Mouse (Mus musculus) ES-Bruce4 (cell line): ENCODE measurements at regions not wholly inside any gene's neighbourhood (a gene's known extent, or its start where the extent isn't known, plus 50 kb on each side); places are given as distances from the start of the nearest gene placed in this dataset.

Experiments
- H3K27ac ChIP-seq: 2 replicates; pipeline ENCODE4 v1.5.1; 2012; ENCODE audit warnings: low read length, inconsistent platforms; ENCODE audit not compliant: insufficient read depth
- H3K27me3 ChIP-seq: 2 replicates; pipeline ENCODE4 v1.6.1; 2012; ENCODE audit warnings: mild to moderate bottlenecking, low read length, inconsistent platforms; ENCODE audit not compliant: control insufficient read depth, poor library complexity, insufficient read depth, severe bottlenecking
- H3K36me3 ChIP-seq: 2 replicates; pipeline ENCODE4 v1.6.1; 2012; ENCODE audit warnings: inconsistent platforms, mild to moderate bottlenecking, low read length, moderate library complexity; ENCODE audit not compliant: control insufficient read depth, poor library complexity, insufficient read depth, severe bottlenecking
- H3K4me1 ChIP-seq: one replicate; pipeline ENCODE4 v1.8.1; 2011; ENCODE audit warnings: low read length; ENCODE audit not compliant: control insufficient read depth, insufficient read depth
- H3K4me3 ChIP-seq: 2 replicates; pipeline ENCODE4 v1.5.1; 2011; ENCODE audit warnings: low read depth, mild to moderate bottlenecking, low read length
- H3K9ac ChIP-seq: 2 replicates; pipeline ENCODE4 v1.6.1; 2012; ENCODE audit warnings: low read depth, mild to moderate bottlenecking, inconsistent platforms; ENCODE audit not compliant: poor library complexity, severe bottlenecking
- H3K9me3 ChIP-seq: replicated peaks from 2 replicates; pipeline ENCODE4 v1.6.1; 2012; ENCODE audit warnings: mild to moderate bottlenecking, low read length, inconsistent platforms; ENCODE audit not compliant: control insufficient read depth, poor library complexity, insufficient read depth, severe bottlenecking
- CTCF ChIP-seq: IDR thresholded peaks from one replicate; pipeline ENCODE4 v1.8.1; 2011; ENCODE audit warnings: low read depth, low read length
- EP300 ChIP-seq: IDR thresholded peaks from 2 replicates; pipeline ENCODE4 v1.6.1; 2011; ENCODE audit warnings: low read depth, low read length; ENCODE audit not compliant: insufficient read depth
- POLR2A ChIP-seq: IDR thresholded peaks from one replicate; pipeline ENCODE4 v1.8.1; 2011; ENCODE audit warnings: low read length; ENCODE audit not compliant: insufficient read depth

DNA sequence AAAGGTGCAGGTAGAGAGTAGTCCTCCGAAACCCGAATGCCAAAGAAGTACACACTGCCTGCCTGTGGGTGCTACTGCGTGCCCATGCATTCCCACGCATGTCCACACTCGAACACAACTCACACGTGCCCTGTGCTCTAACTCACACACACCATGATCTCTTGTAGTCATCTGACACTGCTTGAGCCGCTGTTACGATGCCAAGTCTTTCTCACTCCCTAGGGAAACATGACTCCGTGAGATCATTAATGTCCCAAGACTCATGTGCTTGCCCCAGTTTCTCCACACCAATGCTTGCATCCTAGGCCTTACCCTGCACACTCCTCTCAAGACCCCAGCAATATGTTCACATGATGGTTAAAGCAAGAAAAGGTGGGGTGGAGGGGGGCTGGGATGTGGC is 90.2 kb upstream of the Wnt4 start:
- no peak overlapping the region for H3K9ac ChIP-seq
- TF ChIP-seq EP300 (no peak), POLR2A (no peak), CTCF (no peak)
- no peak overlapping the region for H3K4me3 ChIP-seq
- H3K27me3 ChIP-seq = no peaks in the 10 kb centered on the region
- no peaks in the 10 kb centered on the region for H3K9me3 ChIP-seq
- H3K27ac ChIP-seq = no peak overlapping the region
- H3K36me3 ChIP-seq = no peaks in the 10 kb centered on the region
- no peaks in the 10 kb centered on the region for H3K4me1 ChIP-seq

DNA sequence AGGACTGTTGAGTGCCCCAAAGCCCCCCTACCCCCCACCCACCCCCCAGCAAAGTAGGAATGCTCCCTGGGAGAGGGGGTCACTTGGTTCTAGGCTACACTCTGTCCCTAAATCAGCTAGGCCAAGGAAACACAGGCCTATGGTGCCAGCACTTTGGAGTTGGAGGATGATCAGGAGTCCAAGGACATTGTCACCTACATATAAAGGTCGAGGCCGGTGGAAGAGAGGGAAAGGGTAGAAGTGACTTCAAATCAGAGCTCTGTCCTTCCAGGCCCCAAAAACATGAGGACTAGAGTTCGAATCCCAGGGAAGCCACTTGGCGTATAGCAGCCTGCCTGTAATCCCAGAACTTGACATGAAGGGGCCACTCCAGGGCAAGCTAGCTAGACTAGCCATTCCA is 92.3 kb upstream of the Wnt4 start:
- Histone ChIP-seq H3K4me1 (no peaks in the 10 kb centered on the region), H3K27ac (no peak overlapping the region), H3K4me3 (no peak overlapping the region), H3K27me3 (no peaks in the 10 kb centered on the region), H3K36me3 (no peaks in the 10 kb centered on the region), H3K9ac (no peak overlapping the region), H3K9me3 (no peaks in the 10 kb centered on the region)
- TF ChIP-seq POLR2A (no peak), CTCF (no peak), EP300 (no peak)

DNA sequence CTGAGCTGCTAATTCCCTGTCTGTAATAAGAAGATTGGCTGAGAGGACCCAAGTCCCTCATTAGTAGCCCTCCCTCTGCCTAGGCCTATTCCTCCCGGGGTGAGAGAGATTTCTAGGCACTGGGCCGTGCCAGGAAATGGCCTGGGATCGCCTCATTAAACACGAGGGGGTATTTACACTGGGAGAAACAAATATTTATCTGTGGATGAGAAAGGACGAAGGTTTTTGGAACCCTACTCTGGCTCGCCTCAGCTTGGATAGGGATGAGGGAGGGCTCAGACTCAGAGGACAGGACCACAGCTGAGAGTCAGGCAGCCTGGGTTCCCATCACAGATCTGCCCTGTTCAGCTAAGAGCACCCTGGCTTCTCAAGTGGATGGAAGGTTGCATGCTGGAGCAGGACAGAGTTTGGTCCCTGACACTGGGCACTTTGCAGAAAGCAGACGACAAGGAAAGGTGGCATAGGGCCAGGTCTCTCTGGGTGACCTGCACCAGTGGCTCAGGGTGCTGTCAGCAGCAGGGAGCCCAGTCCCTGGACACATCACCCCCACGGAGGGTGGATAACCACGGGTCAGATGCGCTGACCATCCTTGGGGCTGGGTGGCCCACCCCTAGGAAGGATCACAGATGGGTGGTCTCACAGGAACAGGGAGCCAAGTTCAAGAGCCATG is 94.0 kb upstream of the Wnt4 start:
- H3K9me3 ChIP-seq = no peaks in the 10 kb centered on the region
- H3K4me3 ChIP-seq = no peak overlapping the region
- H3K4me1 ChIP-seq = no peaks in the 10 kb centered on the region
- no peak for TF ChIP-seq POLR2A
- TF ChIP-seq EP300 = no peak
- no peak for TF ChIP-seq CTCF
- no peaks in the 10 kb centered on the region for H3K36me3 ChIP-seq
- H3K9ac ChIP-seq = no peak overlapping the region
- no peaks in the 10 kb centered on the region for H3K27me3 ChIP-seq
- H3K27ac ChIP-seq = no peak overlapping the region

DNA sequence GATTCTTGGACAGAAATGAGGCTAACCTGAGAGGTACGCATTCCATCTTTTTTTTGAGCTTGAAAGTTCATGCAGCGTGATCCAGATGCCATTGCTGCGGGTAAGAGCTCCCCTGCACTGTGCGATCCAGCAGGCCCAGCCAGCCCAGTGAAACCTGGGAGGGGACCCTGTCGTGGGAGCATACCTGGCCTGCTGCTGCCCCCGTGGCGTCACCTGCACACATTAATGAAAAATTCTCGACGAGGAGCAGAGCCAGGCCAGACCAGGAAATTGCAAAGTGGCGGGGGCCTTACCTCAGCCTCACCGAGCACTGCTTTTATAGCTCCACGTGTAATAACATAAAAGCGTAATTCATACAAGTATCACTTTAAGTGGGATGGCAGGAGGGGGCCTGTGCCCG is 94.7 kb upstream of the Wnt4 start:
- no peak for TF ChIP-seq CTCF
- no peak for TF ChIP-seq EP300
- TF ChIP-seq POLR2A = no peak
- Histone ChIP-seq H3K9me3 (no peaks in the 10 kb centered on the region), H3K27ac (no peak overlapping the region), H3K4me3 (no peak overlapping the region), H3K9ac (no peak overlapping the region), H3K36me3 (no peaks in the 10 kb centered on the region), H3K4me1 (no peaks in the 10 kb centered on the region), H3K27me3 (no peaks in the 10 kb centered on the region)

DNA sequence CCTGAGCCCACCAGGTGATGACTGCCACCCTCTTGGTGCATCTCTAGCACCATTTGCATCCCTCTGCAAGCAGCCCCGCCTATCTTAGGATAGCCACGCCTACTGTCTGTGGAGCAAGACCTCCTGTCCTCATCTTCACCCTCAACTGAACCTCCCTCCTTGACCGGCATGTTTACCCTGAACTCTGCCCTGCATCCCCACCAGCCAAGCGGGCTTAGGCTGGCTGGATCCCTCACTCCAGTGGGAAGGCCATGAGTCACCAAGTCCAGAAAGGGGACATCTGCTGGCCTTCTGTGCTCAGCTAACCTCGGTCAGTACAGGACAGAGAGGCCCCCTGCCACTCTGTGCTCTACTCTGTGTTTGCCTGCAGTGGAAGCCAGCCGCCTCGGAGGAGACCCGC is 96.0 kb upstream of the Wnt4 start:
- no peaks in the 10 kb centered on the region for H3K36me3 ChIP-seq
- H3K27ac ChIP-seq = no peak overlapping the region
- H3K9ac ChIP-seq = no peak overlapping the region
- H3K9me3 ChIP-seq = no peaks in the 10 kb centered on the region
- TF ChIP-seq EP300 = no peak
- no peak for TF ChIP-seq POLR2A
- no peak for TF ChIP-seq CTCF
- H3K4me3 ChIP-seq = no peak overlapping the region
- no peaks in the 10 kb centered on the region for H3K27me3 ChIP-seq
- H3K4me1 ChIP-seq = no peaks in the 10 kb centered on the region

DNA sequence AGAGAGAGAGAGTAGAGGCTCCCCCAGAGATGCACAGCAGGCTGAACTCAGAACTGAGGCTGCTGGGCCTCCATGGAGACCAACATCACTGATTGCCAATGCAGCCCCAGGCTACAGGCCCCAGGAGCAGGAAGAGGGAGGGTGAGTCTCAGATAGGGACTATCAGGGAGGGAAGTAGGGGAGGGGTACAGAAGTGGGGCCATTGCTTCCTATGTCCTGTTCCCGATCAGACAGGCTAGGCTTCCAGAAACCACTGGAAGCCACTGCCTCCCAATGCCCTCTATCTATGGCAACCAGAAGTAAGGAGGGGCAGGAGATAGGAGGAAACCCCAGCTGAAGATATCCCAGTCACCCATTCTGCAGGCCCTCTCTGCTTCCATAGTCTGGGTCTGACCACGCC is 97.2 kb upstream of the Wnt4 start:
- TF ChIP-seq EP300 = no peak
- no peak for TF ChIP-seq POLR2A
- no peak for TF ChIP-seq CTCF
- Histone ChIP-seq H3K9ac (no peak overlapping the region), H3K4me3 (no peak overlapping the region), H3K9me3 (no peaks in the 10 kb centered on the region), H3K27me3 (no peaks in the 10 kb centered on the region), H3K36me3 (no peaks in the 10 kb centered on the region), H3K27ac (no peak overlapping the region), H3K4me1 (no peaks in the 10 kb centered on the region)
